Mouse (Mus musculus): ENCODE measurements around the gene Gm45713. TPM values are rescaled to one million over a fixed set of nuclear protein-coding genes. Genes with fewer than 3 reads are reported as not detected.
"Not testable (repeated sequence)": the region's sequence is repeated elsewhere in the genome, so short reads cannot be mapped to it uniquely, and the experiment has no call there.

Gene Gm45713
- polyA plus RNA-seq, 1 experiment from 2014 or later: 0.27 TPM

DNA sequence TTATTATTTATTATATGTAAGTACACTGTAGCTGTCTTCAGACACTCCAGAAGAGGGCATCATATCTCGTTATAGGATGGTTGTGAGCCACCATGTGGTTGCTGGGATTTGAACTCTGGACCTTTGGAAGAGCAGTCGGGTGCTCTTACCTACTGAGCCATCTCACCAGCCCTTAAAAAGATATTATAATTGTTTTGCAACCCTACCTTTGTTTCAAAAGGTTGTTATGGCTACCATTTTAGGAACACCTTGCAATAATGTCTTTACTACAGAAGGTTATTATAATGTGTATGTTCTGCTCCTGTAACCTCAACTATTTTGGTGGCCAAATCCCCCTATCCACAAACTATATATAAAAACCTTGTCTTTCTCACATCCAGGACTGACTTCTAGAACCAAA lies 17.0 kb upstream of the Gm45713 start:
- not testable (repeated sequence) for ATAC-seq; H3K27me3 ChIP-seq (replicated peaks); H3K9me3 ChIP-seq (replicated peaks)
- Histone ChIP-seq H3K4me1 (peaks cover 47% of the 10 kb centered on the region), H3K4me2 (peak overlapping the region; percentile 76), H3K4me3 (peak overlapping the region; percentile 73; the same call in 1 of the 2 replicates), H3K36me3 (peaks cover 26% of the 10 kb centered on the region), H3K9ac (peak overlapping the region; percentile 82; the same call in 1 of the 2 replicates), H3K27ac (peak overlapping the region; percentile 92; the same call in 1 of the 2 replicates)
- WGBS (ENCODE audit: insufficient replicate concordance): 76% methylated on average over 2 of the region's 2 CpGs

DNA sequence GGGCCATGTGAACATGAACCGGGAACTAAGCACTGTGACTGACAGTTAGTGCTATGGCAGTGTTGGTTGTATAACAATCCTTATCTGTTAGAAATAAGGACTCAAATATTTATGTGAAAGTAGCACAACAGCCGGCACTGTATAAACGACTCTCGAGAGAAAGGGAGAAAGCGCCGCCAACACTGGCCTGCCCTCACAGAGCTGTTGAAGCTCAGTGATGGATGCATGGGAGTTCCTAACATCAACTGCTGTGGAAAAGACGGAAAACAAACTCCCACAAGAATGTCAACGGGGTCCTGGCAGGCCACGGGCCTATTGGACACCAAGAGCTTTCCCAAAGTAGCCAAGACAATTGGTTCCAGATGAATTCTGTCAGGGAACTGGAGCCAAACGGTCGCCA lies 15.3 kb upstream of the Gm45713 start:
- Histone ChIP-seq H3K4me2 (no peak overlapping the region), H3K9ac (no peak overlapping the region), H3K36me3 (peaks cover 30% of the 10 kb centered on the region), H3K27ac (no peak overlapping the region), H3K9me3 (replicated peaks) (no peaks in the 10 kb centered on the region), H3K4me1 (peaks cover 54% of the 10 kb centered on the region), H3K27me3 (replicated peaks) (no peaks in the 10 kb centered on the region), H3K4me3 (no peak overlapping the region)
- no peak for ATAC-seq
- WGBS (ENCODE audit: insufficient replicate concordance): 66% methylated on average over 11 of the region's 11 CpGs

DNA sequence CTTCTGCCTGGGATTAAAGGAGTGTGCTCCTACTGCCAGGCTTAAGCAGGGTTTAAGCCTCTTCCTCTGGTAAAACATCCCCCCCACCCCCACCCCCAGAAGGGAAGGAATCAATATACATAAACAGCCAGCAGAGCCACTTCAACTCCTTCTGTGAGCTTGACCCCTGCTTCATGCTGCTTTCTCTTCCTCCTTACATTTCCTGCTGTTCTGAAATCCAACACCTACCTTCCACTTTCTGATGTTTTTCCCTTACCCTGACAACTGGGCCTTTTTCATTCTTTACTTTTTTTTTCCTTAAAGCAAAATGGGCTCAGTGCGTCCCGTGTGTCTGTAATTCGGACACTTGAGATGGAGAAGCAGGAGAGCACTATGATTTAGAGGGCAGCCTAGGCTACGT lies 14.3 kb upstream of the Gm45713 start:
- Histone ChIP-seq H3K27me3 (replicated peaks) (no peaks in the 10 kb centered on the region), H3K4me3 (no peak overlapping the region), H3K4me2 (no peak overlapping the region), H3K27ac (no peak overlapping the region), H3K36me3 (peaks cover 36% of the 10 kb centered on the region), H3K9me3 (replicated peaks) (no peaks in the 10 kb centered on the region), H3K4me1 (peaks cover 48% of the 10 kb centered on the region), H3K9ac (no peak overlapping the region)
- no peak for ATAC-seq
- WGBS (ENCODE audit: insufficient replicate concordance): 73% methylated on average over 4 of the region's 4 CpGs

DNA sequence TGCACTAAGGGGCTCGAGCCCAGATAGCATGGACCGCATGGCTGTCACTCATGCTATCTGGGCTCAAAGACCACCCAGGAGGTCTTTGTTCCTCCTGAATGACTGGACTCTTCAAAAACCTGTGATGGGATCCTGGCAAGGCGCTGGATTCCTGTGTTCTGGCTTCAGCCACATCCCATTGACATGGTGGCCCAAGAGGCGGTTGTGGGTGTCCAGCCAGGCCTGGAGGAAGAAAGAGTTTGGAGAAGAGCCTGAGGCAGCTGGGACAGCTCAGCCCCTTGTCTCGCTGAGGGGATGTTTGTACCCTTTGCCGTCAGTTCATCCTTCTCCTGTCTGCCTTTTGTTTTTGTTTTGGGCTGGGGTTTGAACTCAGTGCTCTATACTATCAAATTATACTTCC lies 13.5 kb upstream of the Gm45713 start:
- Histone ChIP-seq H3K4me3 (no peak overlapping the region), H3K36me3 (peaks cover 43% of the 10 kb centered on the region), H3K27ac (no peak overlapping the region), H3K27me3 (replicated peaks) (no peaks in the 10 kb centered on the region), H3K4me1 (peaks cover 41% of the 10 kb centered on the region), H3K4me2 (no peak overlapping the region), H3K9me3 (replicated peaks) (no peaks in the 10 kb centered on the region), H3K9ac (no peak overlapping the region)
- 78% methylated on average over 6 of the region's 6 CpGs for WGBS (ENCODE audit: insufficient replicate concordance)
- ATAC-seq: no peak

DNA sequence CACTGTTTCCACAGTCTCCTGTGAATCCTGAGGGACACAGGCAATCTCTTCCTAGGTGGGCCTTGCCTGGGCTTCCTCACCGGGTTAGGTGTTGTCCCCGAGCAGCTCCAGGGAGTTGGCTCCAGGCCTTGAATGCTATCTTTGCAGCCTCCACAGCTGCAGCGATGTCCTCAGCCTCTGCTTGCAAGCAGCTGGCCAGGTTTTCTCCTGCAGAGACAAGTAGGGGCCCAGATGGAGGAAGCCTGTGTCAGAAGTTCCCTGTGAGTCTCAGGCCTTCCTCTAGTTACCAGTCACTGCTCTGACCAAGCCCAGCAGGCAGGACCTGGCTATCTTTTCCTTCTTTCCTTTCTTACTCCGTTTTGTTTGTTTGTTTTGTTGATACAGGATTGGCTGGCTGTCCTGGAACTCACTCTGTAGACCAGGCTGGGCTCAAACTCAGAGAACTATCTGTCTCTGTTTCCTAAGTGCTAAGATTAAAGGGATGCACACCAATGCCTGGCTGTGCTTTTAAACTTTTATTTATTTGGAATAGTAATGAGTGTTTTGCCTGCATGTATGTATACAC lies 12.6 kb upstream of the Gm45713 start:
- peaks cover 39% of the 10 kb centered on the region for H3K4me1 ChIP-seq
- peaks cover 53% of the 10 kb centered on the region for H3K36me3 ChIP-seq
- no peak overlapping the region for H3K4me2 ChIP-seq
- no peaks in the 10 kb centered on the region for H3K9me3 ChIP-seq (replicated peaks)
- H3K27me3 ChIP-seq (replicated peaks): no peaks in the 10 kb centered on the region
- no peak for ATAC-seq
- H3K9ac ChIP-seq: peak overlapping the region; percentile 13; the same call in 1 of the 2 replicates
- 65% methylated on average over 4 of the region's 4 CpGs for WGBS (ENCODE audit: insufficient replicate concordance)
- H3K4me3 ChIP-seq: no peak overlapping the region
- H3K27ac ChIP-seq: no peak overlapping the region

DNA sequence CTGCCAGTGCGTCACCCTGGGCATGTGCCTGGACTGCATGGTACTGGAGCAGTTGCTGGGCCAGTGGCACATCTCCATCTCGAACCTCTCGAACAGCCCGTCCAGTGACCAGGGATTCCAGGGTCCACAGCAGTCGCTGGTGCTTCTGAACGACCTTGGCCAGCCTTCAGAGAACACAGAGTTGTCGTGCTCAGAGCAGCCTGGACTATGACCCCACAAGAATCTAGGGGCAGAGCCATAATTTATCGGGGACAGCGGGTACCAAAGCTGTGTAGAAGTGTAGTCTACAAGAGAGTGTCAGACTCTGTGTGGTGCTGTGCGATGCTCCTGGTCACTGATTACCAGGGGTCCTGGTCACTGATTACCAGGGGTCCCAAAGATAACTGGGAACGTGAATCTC lies 11.9 kb upstream of the Gm45713 start:
- no peak; the same call in 1 of the 2 replicates for ATAC-seq
- Histone ChIP-seq H3K4me2 (no peak overlapping the region), H3K4me3 (no peak overlapping the region), H3K4me1 (peaks cover 34% of the 10 kb centered on the region), H3K36me3 (peaks cover 60% of the 10 kb centered on the region), H3K27me3 (replicated peaks) (no peaks in the 10 kb centered on the region), H3K27ac (no peak overlapping the region), H3K9ac (no peak overlapping the region), H3K9me3 (replicated peaks) (no peaks in the 10 kb centered on the region)
- 79% methylated on average over 11 of the region's 11 CpGs for WGBS (ENCODE audit: insufficient replicate concordance)

DNA sequence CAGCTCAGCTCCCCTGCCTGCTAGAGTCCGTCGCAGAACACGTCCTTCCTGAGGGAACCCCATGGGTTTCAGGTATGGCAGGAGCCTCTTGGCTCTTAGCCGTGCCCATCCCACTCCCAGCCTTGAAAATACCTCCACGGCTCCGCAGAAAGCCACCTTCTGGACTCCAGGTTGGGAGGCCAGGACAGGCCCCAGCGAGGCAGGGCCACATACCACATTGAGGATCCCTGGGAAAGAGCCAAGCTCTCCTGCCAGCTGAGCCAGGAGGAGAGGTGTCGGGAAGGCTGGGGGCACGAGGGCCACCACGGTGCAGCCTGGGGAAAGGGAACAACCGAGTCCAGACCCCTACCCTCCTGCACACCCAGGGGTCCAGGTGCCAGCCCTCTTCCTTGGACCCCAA lies 11.2 kb upstream of the Gm45713 start:
- 86% methylated on average over 11 of the region's 11 CpGs for WGBS (ENCODE audit: insufficient replicate concordance)

DNA sequence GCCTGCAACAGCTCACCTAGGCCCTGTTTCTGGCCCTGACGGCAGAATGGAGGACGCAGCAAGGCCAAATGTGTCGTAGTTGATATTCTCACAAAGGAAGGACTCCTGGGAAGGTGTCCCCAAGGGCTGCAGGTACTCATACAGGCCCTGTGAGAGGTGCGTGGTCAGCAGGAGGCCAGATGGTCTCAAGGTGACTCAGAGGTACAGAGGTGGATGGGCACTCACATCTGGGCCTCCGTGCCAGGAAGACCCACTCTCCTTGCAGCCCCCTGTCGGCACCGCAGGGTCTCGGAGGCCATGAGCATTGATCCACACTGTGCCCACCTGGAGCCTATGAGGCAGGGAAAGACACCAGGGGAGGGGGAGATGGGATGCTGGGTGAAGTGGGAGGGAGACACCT lies 9.4 kb upstream of the Gm45713 start:
- Histone ChIP-seq H3K27ac (no peak overlapping the region), H3K36me3 (peaks cover 77% of the 10 kb centered on the region), H3K4me2 (no peak overlapping the region), H3K4me3 (no peak overlapping the region), H3K27me3 (replicated peaks) (no peaks in the 10 kb centered on the region), H3K9ac (no peak overlapping the region), H3K9me3 (replicated peaks) (no peaks in the 10 kb centered on the region), H3K4me1 (peaks cover 21% of the 10 kb centered on the region)
- no peak for ATAC-seq
- WGBS (ENCODE audit: insufficient replicate concordance): 94% methylated on average over 8 of the region's 8 CpGs

More for the DNA sequence above, 11.2 kb upstream of the Gm45713 start:
- peaks cover 66% of the 10 kb centered on the region for H3K36me3 ChIP-seq
- no peak overlapping the region for H3K27ac ChIP-seq
- no peak for ATAC-seq
- H3K9ac ChIP-seq: no peak overlapping the region
- H3K4me3 ChIP-seq: no peak overlapping the region
- no peaks in the 10 kb centered on the region for H3K27me3 ChIP-seq (replicated peaks)
- no peaks in the 10 kb centered on the region for H3K9me3 ChIP-seq (replicated peaks)
- peaks cover 34% of the 10 kb centered on the region for H3K4me1 ChIP-seq
- no peak overlapping the region for H3K4me2 ChIP-seq

DNA sequence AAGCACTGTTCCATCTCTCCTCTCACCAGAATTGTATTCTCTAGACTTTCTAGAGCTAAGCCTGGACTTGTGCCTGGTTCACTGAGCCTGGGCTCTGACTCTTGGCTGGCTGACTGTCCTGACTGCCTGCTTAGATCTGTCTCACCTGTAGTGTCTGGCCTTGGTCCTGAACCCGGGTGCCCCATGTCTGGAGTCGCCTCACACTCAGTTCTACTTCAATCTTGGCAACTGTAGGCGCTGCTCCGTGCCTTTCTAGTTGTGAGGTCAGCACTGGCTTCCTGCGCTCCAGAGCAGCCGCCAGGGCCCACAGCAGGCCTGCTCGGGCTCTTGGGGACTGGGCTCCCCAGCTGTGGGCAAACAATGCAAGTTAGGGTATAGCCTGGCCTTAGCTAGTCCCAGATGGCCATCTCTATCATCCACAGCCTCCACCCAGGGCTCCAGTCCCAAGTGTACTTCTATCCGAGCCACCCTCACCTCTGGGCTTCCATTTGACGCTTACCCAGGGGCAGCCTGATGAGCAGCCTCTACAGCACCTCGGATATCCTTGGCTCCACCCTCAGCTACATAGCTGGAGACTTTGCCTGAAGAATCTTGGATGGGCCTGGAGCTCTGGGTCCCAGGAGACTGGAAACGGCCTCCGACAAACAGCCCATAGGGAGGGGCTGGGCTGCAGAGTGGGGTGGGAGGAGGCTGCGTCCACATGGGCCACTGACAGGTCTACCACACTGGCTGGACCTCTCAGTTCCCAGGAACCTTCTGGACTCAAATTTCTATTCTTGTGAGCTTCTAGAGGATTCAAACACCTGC lies 8.5 kb upstream of the Gm45713 start:
- no peak overlapping the region for H3K9ac ChIP-seq
- no peak overlapping the region for H3K4me2 ChIP-seq
- H3K27ac ChIP-seq: no peak overlapping the region
- no peak overlapping the region for H3K4me3 ChIP-seq
- H3K4me1 ChIP-seq: peaks cover 25% of the 10 kb centered on the region
- 84% methylated on average over 13 of the region's 13 CpGs for WGBS (ENCODE audit: insufficient replicate concordance)
- no peaks in the 10 kb centered on the region for H3K27me3 ChIP-seq (replicated peaks)
- peaks cover 81% of the 10 kb centered on the region for H3K36me3 ChIP-seq
- no peak for ATAC-seq
- H3K9me3 ChIP-seq (replicated peaks): no peaks in the 10 kb centered on the region

DNA sequence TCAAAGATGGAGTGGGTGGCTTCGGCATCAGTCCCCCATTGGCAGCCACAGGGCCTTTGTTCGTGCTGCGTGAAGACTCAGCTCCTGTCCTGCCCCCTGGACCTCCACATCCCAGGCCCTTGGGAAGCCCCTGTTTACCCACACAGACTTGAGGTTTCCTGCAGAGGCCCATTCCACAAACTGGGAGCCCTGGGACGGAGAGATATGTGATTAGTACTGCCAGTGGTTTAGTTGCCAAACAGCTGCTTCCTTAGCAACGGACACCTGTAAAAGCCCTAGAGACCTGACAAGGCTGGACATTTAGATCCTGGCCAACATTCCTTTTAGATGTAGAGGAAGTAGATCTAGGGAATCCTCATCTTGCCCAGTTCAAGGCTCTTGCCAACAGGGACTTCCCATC lies 5.9 kb upstream of the Gm45713 start:
- Histone ChIP-seq H3K27me3 (replicated peaks) (no peaks in the 10 kb centered on the region), H3K4me3 (no peak overlapping the region), H3K9me3 (replicated peaks) (no peaks in the 10 kb centered on the region), H3K4me1 (peaks cover 31% of the 10 kb centered on the region), H3K27ac (no peak overlapping the region), H3K36me3 (peaks cover 63% of the 10 kb centered on the region), H3K9ac (no peak overlapping the region), H3K4me2 (no peak overlapping the region)
- ATAC-seq: no peak
- WGBS (ENCODE audit: insufficient replicate concordance): 79% methylated on average over 5 of the region's 5 CpGs

DNA sequence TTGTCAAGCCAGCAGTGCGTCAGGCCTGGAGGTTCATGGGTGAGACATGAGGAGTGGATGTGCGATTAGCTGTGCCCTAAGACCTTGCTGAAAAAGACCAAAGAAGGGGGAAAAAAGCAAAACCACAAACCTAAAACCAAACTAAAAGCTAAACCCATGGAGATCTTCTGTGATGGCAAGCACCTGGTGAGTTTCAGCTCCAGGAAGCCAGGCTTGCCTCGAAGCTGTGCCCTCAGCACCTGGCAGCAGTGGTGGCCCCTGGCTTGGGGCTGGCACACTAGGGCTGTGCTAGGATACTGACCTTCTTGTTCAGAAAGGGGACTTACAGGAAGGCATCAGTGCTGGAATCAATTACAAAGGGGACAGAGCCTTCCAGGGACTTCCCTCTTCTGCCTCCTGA lies 5.3 kb upstream of the Gm45713 start:
- H3K27ac ChIP-seq: no peak overlapping the region
- H3K4me1 ChIP-seq: peaks cover 37% of the 10 kb centered on the region
- no peak overlapping the region for H3K4me3 ChIP-seq
- 87% methylated on average over 3 of the region's 3 CpGs for WGBS (ENCODE audit: insufficient replicate concordance)
- H3K36me3 ChIP-seq: peaks cover 57% of the 10 kb centered on the region
- no peak for ATAC-seq
- H3K4me2 ChIP-seq: no peak overlapping the region
- no peaks in the 10 kb centered on the region for H3K27me3 ChIP-seq (replicated peaks)
- H3K9ac ChIP-seq: no peak overlapping the region
- H3K9me3 ChIP-seq (replicated peaks): no peaks in the 10 kb centered on the region

DNA sequence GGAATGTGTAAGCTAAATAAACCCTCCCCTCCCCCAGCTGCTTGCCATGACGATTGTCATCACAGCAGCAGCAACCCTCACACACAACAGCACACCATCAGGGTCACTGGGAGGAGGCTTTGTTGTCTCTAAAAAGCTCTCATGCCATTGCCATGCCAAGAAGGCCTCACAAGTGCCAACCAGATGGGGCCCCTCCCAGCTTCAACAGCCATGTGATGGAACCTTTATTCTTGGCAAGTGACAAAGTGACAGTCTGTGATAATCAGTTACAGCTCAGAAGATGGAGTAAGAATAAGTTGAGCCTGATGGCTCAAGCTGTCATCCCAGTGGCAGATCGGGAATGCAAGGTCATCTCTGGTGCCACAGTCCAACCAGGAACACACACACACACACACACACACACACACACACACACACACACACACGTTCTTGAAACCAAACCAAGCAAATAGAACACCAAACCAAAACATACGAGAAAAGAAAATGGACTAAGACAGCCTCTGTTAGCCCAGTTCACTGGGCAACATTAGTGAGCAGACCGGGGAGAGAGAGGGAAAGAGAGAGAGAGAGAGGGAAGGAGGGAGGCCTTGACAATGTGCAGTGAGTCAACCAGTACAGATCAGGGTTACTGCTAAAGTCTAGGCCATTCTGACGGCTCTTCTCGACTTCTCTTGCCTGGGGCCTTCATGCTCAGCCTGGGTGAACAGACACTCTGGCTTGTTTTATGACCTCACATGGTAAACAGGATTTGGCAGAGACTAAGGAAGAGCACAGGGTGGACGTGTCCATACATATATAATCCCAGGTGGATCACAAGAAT lies 4.1 kb upstream of the Gm45713 start:
- ATAC-seq: no peak
- Histone ChIP-seq H3K27me3 (replicated peaks) (no peaks in the 10 kb centered on the region), H3K4me1 (peaks cover 45% of the 10 kb centered on the region), H3K9me3 (replicated peaks) (no peaks in the 10 kb centered on the region), H3K4me3 (no peak overlapping the region), H3K36me3 (peaks cover 45% of the 10 kb centered on the region), H3K27ac (no peak overlapping the region), H3K4me2 (no peak overlapping the region), H3K9ac (no peak overlapping the region)
- WGBS (ENCODE audit: insufficient replicate concordance): 64% methylated on average over 8 of the region's 8 CpGs
